16 mouse cellular contexts compared by ENCODE assay signal in genomic region chr9:53397685-53398387, GRCm38 (mm10). TPM values are rescaled to one million over a fixed set of nuclear protein-coding genes. Genes with fewer than 3 reads are reported as not detected.
DNase-seq lines count a peak whose midpoint lies in the region; ATAC-seq and TF ChIP-seq lines count a peak whose summit lies in the region.
"Had no signal": no experiment of that assay in that cellular context is flagged by ENCODE, and none has a peak within 500 bp of the region (broad histone marks: within the 10 kb centered on the region; RNA-seq: fewer than 3 reads in every experiment).

No protein-coding gene starts in this region.

- peak; percentile 27; the same call in 1 of the 2 replicates for ATAC-seq in lung, embryonic 15.5 days (ENCODE audit: borderline replicate concordance, extremely low read depth, low FRiP score, low TSS enrichment)
- ATAC-seq in common myeloid progenitor, adult 5-6 weeks (replicated peaks; ENCODE audit: low read depth, poor library complexity, severe bottlenecking), result 0 out of 2 replicates have a peak, but pooled peaks have one; percentile 9
- no peak for ATAC-seq in midbrain, embryonic 11.5 days (ENCODE audit: low FRiP score)
- ATAC-seq: midbrain, embryonic 16.5 days; Patski had no signal

- TF ChIP-seq CTCF in E14TG2a.4 (conservative IDR thresholded peaks at IDR 0.05; ENCODE audit: low read length), result no peak

- H3K4me3 ChIP-seq in lung, embryonic 15.5 days, result no peak overlapping the region
- H3K4me3 ChIP-seq in E14TG2a.4 (replicated peaks; ENCODE audit: low read length), result peak overlapping the region; percentile 72
- no peak overlapping the region for H3K4me3 ChIP-seq in midbrain, embryonic 11.5 days (ENCODE audit: low read depth, low read length)
- H3K4me3 ChIP-seq: embryonic facial prominence, embryonic 15.5 days; forebrain, embryonic 10.5 days; hindbrain, embryonic 12.5 days; layer of hippocampus, adult 2 months; neural tube, embryonic 12.5 days had no signal

- DNase-seq in lung, postnatal 10 days, result no peak
- peak; percentile 46 for DNase-seq in naive thymus-derived CD4-positive, alpha-beta T cell, adult 2 months (ENCODE audit: low read depth)
- DNase-seq in midbrain, embryonic 11.5 days (ENCODE audit: low spot score, missing footprints), result no peak
- no peak for DNase-seq in left cerebral cortex, adult 9 months (ENCODE audit: low spot score in 2 of 2)

- 72% methylated on average over 13 of the region's 13 CpGs for WGBS in lung, embryonic 15.5 days
- WGBS in midbrain, embryonic 11.5 days, result 81% methylated on average over 13 of the region's 13 CpGs

- no peak overlapping the region for H3K9ac ChIP-seq in lung, embryonic 15.5 days
- no peak overlapping the region for H3K9ac ChIP-seq in midbrain, embryonic 11.5 days (ENCODE audit: low read length)
- H3K9ac ChIP-seq: embryonic facial prominence, embryonic 15.5 days; hindbrain, embryonic 12.5 days; neural tube, embryonic 12.5 days had no signal

- no peaks in the 10 kb centered on the region for H3K27me3 ChIP-seq in lung, embryonic 15.5 days
- no peaks in the 10 kb centered on the region for H3K27me3 ChIP-seq in E14TG2a.4 (ENCODE audit: insufficient read depth, low read length)
- H3K27me3 ChIP-seq in midbrain, embryonic 11.5 days (ENCODE audit: control insufficient read depth, insufficient read depth, low read length), result no peaks in the 10 kb centered on the region
- H3K27me3 ChIP-seq: embryonic facial prominence, embryonic 15.5 days; hindbrain, embryonic 12.5 days; neural tube, embryonic 12.5 days; Patski had no signal

- no peaks in the 10 kb centered on the region for H3K9me3 ChIP-seq in lung, embryonic 15.5 days
- H3K9me3 ChIP-seq in E14TG2a.4 (ENCODE audit: low read length), result no peaks in the 10 kb centered on the region
- no peaks in the 10 kb centered on the region for H3K9me3 ChIP-seq in midbrain, embryonic 11.5 days (ENCODE audit: control insufficient read depth, low read length)
- H3K9me3 ChIP-seq: embryonic facial prominence, embryonic 15.5 days; forebrain, embryonic 10.5 days; hindbrain, embryonic 12.5 days; neural tube, embryonic 12.5 days had no signal

- H3K36me3 ChIP-seq in lung, embryonic 15.5 days, result peaks cover 17% of the 10 kb centered on the region; the same call in 1 of the 2 replicates
- H3K36me3 ChIP-seq in E14TG2a.4 (ENCODE audit: insufficient read depth, low read length), result no peaks in the 10 kb centered on the region
- H3K36me3 ChIP-seq in midbrain, embryonic 11.5 days (ENCODE audit: control insufficient read depth, insufficient read depth, low read length), result no peaks in the 10 kb centered on the region
- H3K36me3 ChIP-seq: forebrain, embryonic 10.5 days; hindbrain, embryonic 12.5 days; neural tube, embryonic 12.5 days had no signal

- no peak overlapping the region for H3K27ac ChIP-seq in lung, embryonic 15.5 days
- no peak overlapping the region for H3K27ac ChIP-seq in midbrain, embryonic 11.5 days (ENCODE audit: low read depth, low read length)
- H3K27ac ChIP-seq: embryonic facial prominence, embryonic 15.5 days; forebrain, embryonic 10.5 days; hindbrain, embryonic 12.5 days; layer of hippocampus, adult 2 months; neural tube, embryonic 12.5 days had no signal

- peaks cover 11% of the 10 kb centered on the region; the same call in 1 of the 2 replicates for H3K4me1 ChIP-seq in lung, embryonic 15.5 days
- H3K4me1 ChIP-seq in E14TG2a.4 (replicated peaks; ENCODE audit: low read depth, low read length), result peaks cover 33% of the 10 kb centered on the region
- no peaks in the 10 kb centered on the region for H3K4me1 ChIP-seq in midbrain, embryonic 11.5 days (ENCODE audit: control insufficient read depth, insufficient read depth, low read length)

- H3K4me2 ChIP-seq in lung, embryonic 15.5 days, result no peak overlapping the region
- H3K4me2 ChIP-seq in midbrain, embryonic 11.5 days, result no peak overlapping the region
- H3K4me2 ChIP-seq: embryonic facial prominence, embryonic 15.5 days; hindbrain, embryonic 12.5 days; neural tube, embryonic 12.5 days had no signal

RNA-seq across cellular contexts. Expression of gene 4930550C14Rik, which starts 4.3 kb away (rescaled TPM):
- polyA plus RNA-seq in lung, embryonic 15.5 days (2015; fragmentation: Nextera tagmentation; extraction: Ambion mirVana), result 1.7 and 1.9 TPM in 2 replicates
- total RNA-seq in common myeloid progenitor, adult 5-6 weeks (2017), result 1.6 TPM in 1 of 2 replicates, not detected in the other
- 0.30 and 0.34 TPM in 2 replicates for polyA plus RNA-seq in midbrain, embryonic 11.5 days (2014; fragmentation: Nextera tagmentation; extraction: Ambion mirVana)
- total RNA-seq: heart, adult 18-20 months; layer of hippocampus, adult 2 months; left cerebral cortex, postnatal 4 days had no signal

RNA-seq across cellular contexts. Expression of gene Kdelc2, which starts 14.0 kb away (rescaled TPM):
- 49.1 and 53.0 TPM in 2 replicates for polyA plus RNA-seq in lung, embryonic 15.5 days (2015; fragmentation: Nextera tagmentation; extraction: Ambion mirVana)
- total RNA-seq in common myeloid progenitor, adult 5-6 weeks (2017), result 7.6 and 8.7 TPM in 2 replicates
- polyA plus RNA-seq in midbrain, embryonic 11.5 days (2014; fragmentation: Nextera tagmentation; extraction: Ambion mirVana), result 11.0 and 12.9 TPM in 2 replicates
